Mouse (Mus musculus) adrenal gland (tissue): ENCODE measurements around the gene Mme.

Source experiments
- intact Hi-C: fragments of 180-260 bp; cut with DNase I; formaldehyde crosslinking; loops from one replicate; pipeline ENCODE4 v1.15.1; 2025
- long read RNA-seq, 2 experiments: library from polyadenylated mRNA; unstranded; transcript quantifications; one replicate each; pipeline ENCODE4 v2.0.0; 2020; ENCODE audit warnings: borderline replicate concordance in 1 of 2; ENCODE audit not compliant: insufficient replicate concordance in 1 of 2

Mme gene
- long read RNA-seq, experiment 1, partial matches to known transcripts = 3 of 4 reads
- long read RNA-seq, experiment 1, other reads (novel, unspliced or antisense) = 1 of 4 reads
- long read RNA-seq, experiment 2, partial matches to known transcripts = 0 of 1 reads
- long read RNA-seq, experiment 2, other reads (novel, unspliced or antisense) = 0 of 1 reads

- intact Hi-C loops = no loop called here
Observed at GRCm38 (mm10) chr3:63241099-63241587, at the start of gene Mme. Gene Mme (plus strand): TSS chr3:63241537.

- intact Hi-C loops = no loop called here
Observed at GRCm38 (mm10) chr3:63196565-63196964, 44.8 kb upstream of the Mme start.

DNA sequence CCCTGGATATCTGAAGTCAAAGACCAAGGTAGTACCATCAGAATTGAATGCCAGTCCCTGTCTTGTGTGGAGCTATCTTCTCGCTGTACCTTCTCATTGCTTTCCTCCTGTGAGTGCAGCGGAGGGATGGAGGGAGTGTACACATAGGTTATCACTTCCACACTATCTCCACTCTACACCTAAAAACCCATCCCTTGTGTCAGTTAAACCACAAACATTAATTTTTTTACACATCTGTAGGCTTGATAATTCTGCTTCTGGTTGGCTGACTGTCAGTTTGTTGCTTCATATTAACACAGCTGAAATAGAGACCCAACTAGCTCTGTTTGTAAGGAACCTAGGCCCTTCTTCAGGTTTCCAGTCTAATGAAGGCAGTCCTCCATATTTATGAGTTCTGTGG lies 43.3 kb upstream of the Mme start:
- intact Hi-C loops = no loop called here

DNA sequence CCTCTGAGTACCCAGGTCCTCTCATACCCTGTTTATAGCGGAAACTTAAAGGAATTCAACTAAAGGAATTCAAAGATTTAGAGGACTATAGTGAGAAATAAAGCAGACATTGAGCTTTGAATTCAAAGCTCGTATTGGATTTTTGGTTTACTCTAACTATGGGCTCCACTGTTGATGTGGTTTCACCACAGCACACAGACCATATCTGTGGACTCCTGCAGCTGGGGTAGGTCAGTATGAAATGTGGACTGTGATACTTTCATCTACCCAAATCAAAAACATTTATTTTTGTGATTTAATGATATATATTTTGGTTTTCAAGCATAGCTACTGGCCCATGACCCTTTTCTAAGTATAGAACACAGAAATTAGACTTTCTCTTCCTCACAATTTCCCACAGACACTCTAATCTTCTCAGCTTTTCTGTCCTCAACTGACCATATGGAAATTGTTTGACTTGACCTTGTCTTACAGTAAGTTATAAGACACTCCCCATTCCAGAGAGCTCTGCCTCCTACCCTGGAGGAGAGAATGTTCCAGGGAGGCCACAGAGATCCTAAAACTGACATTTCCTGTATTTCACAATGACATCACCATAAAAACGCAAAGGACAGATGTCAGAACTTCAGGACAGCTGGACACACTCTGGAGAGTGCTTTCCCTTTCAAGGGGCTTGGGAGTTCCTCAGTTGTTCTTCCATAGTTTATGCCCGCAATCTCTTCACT lies 19.3 kb upstream of the Mme start:
- intact Hi-C loops = no loop called here

- intact Hi-C loops = no loop called here
Observed at GRCm38 (mm10) chr3:63223676-63224075, 17.7 kb upstream of the Mme start.

- intact Hi-C loops = no loop called here
Observed at GRCm38 (mm10) chr3:63235957-63236356, 5.4 kb upstream of the Mme start.

DNA sequence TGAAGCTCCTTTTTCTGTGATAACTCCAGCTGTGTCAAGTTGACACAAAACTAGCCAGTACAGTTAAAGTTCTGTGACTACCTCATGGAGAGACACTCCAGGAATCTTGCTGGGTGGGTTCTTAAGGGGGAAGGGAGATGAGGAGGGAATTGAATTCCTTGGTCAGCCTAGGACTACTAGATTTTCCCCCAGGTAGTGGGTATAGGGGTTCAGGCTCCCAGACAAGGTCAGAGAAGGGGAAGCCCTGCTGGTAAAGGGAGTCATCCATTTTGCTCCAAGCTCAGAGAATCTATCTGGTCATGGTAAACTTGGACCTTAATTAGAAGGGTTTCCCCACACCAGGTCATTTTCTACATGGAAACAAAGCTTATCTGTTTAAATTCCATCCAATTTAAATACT lies 2.4 kb downstream of the Mme start:
- intact Hi-C loops = no loop called here

DNA sequence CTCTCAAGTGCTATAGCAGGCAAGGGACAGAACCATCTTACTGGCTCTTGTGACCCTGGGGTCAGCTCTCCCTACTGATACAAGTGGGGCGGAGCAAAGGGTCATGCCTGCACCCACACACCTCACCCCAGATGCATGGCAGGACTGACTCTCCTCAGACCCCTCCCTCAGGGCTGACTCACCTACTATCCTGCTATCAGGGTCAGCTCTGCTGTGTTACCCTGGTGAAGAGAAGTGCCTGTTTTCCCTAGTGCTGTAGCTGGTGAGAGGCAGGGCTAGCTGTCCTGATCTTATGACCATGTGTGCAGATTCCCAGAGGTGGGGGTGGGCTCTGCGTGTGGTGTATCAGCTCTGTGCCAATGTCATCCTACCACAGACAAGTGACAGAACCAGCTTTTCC lies 30.8 kb downstream of the Mme start:
- intact Hi-C loops = no loop called here

- intact Hi-C loops = no loop called here
Observed at GRCm38 (mm10) chr3:63294316-63294715, 53.0 kb downstream of the Mme start.

GRCm38 (mm10) chr3:63294791-63295190 lies 53.5 kb downstream of the Mme start:
- intact Hi-C loops = no loop called here

GRCm38 (mm10) chr3:63295237-63295636 lies 53.9 kb downstream of the Mme start:
- intact Hi-C loops = no loop called here

- intact Hi-C loops = no loop called here
Observed at GRCm38 (mm10) chr3:63295657-63296231, 54.4 kb downstream of the Mme start.

GRCm38 (mm10) chr3:63296411-63296810 lies 55.1 kb downstream of the Mme start:
- intact Hi-C loops = no loop called here

DNA sequence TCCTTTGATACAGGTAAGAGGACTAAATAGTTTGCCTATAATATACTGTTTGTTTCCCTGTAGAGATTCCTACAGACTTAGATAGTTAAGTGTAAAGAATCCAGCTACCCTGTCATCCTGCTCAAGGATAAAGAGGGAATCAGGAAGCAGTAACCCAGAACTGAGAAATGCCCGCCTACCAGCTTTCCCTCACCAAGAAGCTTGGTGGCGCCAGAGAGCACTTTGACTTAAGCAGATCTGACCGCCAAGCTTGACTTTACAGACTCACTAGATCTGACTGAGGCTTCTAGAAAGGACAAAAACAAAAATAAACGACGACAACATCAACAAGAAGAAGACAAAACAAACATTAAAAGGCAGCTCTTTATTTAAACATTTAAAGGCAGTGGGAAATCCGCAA lies 56.5 kb downstream of the Mme start:
- intact Hi-C loops = no loop called here

- intact Hi-C loops = no loop called here
Observed at GRCm38 (mm10) chr3:63315211-63315760, 73.9 kb downstream of the Mme start.

- intact Hi-C loops = no loop called here
Observed at GRCm38 (mm10) chr3:63317496-63317895, 76.2 kb downstream of the Mme start.

- intact Hi-C loops = no loop called here
Observed at GRCm38 (mm10) chr3:63325615-63326014, 84.3 kb downstream of the Mme start.

GRCm38 (mm10) chr3:63340110-63340509 lies 98.8 kb downstream of the Mme start:
- intact Hi-C loops = no loop called here

DNA sequence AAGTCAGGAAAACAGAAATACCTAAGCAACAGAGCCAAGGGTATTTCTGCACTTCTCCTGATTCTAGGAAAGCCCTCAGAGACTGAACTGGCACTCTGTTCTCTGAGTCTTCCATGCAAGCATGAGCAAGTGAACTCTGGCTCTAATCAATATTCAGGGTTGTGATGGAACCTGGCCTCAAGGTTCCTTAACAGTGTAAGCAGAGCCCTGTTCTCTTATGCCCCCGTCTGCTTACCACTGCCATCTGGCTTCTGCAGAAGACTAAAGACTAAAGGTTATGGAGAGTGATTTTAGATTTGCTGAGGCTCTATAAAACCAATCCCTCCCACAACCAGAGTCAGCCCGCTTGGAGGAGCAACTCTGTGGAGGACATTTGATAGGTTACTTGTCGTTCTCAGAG lies 99.2 kb downstream of the Mme start:
- intact Hi-C loops = no loop called here

- intact Hi-C loops = no loop called here
Observed at GRCm38 (mm10) chr3:63341481-63341880, 100.1 kb downstream of the Mme start.

DNA sequence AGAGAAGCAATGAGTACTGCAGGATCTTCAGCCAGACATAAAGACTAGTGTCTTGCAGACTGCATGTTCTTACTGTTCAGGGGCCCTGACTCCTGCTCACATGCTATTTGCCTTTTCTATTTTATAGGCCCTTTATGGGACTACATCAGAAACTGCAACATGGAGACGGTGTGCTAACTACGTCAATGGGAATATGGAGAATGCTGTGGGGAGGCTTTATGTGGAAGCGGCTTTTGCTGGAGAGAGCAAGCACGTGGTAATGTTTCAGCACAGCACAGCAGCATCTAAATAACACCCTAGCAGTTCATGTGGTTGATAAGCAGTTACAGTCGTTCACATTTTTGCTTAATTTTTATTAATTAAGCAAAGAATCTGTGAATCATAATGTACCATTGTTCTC lies 103.7 kb downstream of the Mme start:
- intact Hi-C loops = no loop called here

GRCm38 (mm10) chr3:63348893-63349426 lies 107.6 kb downstream of the Mme start:
- intact Hi-C loops = no loop called here
